Comparison of ENCODE assay signal across 8 mouse cellular contexts in the genomic region with DNA sequence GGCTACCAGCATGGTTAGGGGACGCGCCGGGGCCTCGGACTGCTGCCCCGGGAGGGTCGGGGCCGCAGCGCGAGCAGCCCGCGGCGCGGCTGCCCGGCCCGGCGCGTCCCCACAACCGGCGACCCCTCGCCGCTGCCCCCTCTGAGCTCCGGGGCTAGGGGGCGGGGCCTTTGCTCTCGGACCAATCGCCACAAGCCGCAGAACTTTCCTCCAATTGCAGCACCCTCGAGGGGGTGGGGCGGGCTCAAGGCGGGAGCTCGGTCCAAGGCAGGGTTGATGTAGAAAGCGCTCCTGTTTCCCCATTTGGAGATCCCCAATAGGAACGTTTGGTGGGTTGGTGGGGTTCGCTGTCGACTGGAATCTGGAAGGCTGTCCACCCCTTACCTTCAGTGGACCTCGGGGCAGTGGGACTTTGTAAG. TPM values are rescaled to one million over a fixed set of nuclear protein-coding genes. Genes with fewer than 3 reads are reported as not detected.
A peak's percentile ranks its signal among the peaks of the same experiment; 100 is the strongest.
DNase-seq lines count a peak whose midpoint lies in the region; ATAC-seq and TF ChIP-seq lines count a peak whose summit lies in the region.

Metrn (minus strand) TSS at position 186 of the 419 bp plus-strand sequence.

- WGBS in intestine, postnatal 0 days: 1% methylated on average over 34 of the region's 35 CpGs
- WGBS in limb, embryonic 12.5 days: under 1% methylated on average over 35 of the region's 35 CpGs
- under 1% methylated on average over 35 of the region's 35 CpGs for WGBS in midbrain, embryonic 13.5 days

- H3K4me3 ChIP-seq in intestine, postnatal 0 days (ENCODE audit: low read depth, low read length): peak within 1 kb of the TSS; percentile 81
- H3K4me3 ChIP-seq in limb, embryonic 12.5 days (replicated peaks): peak within 1 kb of the TSS; percentile 84
- peak within 1 kb of the TSS; percentile 64 for H3K4me3 ChIP-seq in midbrain, embryonic 13.5 days (replicated peaks)

- H3K9me3 ChIP-seq in intestine, postnatal 0 days (ENCODE audit: control insufficient read depth): no peaks in the 10 kb centered on the region
- H3K9me3 ChIP-seq in limb, embryonic 12.5 days: no peaks in the 10 kb centered on the region
- H3K9me3 ChIP-seq in midbrain, embryonic 13.5 days: no peaks in the 10 kb centered on the region

- peaks cover 18% of the 10 kb centered on the region; the same call in 1 of the 2 replicates for H3K4me1 ChIP-seq in intestine, postnatal 0 days (replicated peaks; ENCODE audit: control insufficient read depth, insufficient read depth, low read length)
- peaks cover 40% of the 10 kb centered on the region for H3K4me1 ChIP-seq in limb, embryonic 12.5 days (replicated peaks)
- H3K4me1 ChIP-seq in midbrain, embryonic 13.5 days (replicated peaks): peaks cover 55% of the 10 kb centered on the region

- peak within 1 kb of the TSS; percentile 40; the same call in 1 of the 2 replicates for H3K9ac ChIP-seq in intestine, postnatal 0 days (ENCODE audit: low read depth, low read length)
- H3K9ac ChIP-seq in limb, embryonic 12.5 days (replicated peaks): peak within 1 kb of the TSS; percentile 79
- H3K9ac ChIP-seq in midbrain, embryonic 13.5 days (replicated peaks): peak within 1 kb of the TSS; percentile 71

- H3K27ac ChIP-seq in intestine, postnatal 0 days (ENCODE audit: low read depth, low read length): no peak within 1 kb of the TSS
- H3K27ac ChIP-seq in limb, embryonic 12.5 days: peak within 1 kb of the TSS; percentile 69
- peak within 1 kb of the TSS; percentile 60; the same call in 1 of the 2 replicates for H3K27ac ChIP-seq in midbrain, embryonic 13.5 days

- no peaks in the 10 kb centered on the region for H3K36me3 ChIP-seq in intestine, postnatal 0 days (ENCODE audit: control insufficient read depth, insufficient read depth)
- 0 out of 2 replicates have a peak, but pooled peaks cover 10% of the 10 kb centered on the region for H3K36me3 ChIP-seq in limb, embryonic 12.5 days
- no peaks in the 10 kb centered on the region for H3K36me3 ChIP-seq in midbrain, embryonic 13.5 days

- no peak for TF ChIP-seq CTCF in intestine, postnatal 0 days (IDR thresholded peaks at IDR 0.05; ENCODE audit: low read depth)

- no peaks in the 10 kb centered on the region; the same call in 1 of the 2 replicates for H3K27me3 ChIP-seq in intestine, postnatal 0 days (replicated peaks; ENCODE audit: control insufficient read depth, insufficient read depth, low read length)
- 0 out of 2 replicates have a peak, but pooled peaks cover 5% of the 10 kb centered on the region for H3K27me3 ChIP-seq in limb, embryonic 12.5 days
- no peaks in the 10 kb centered on the region for H3K27me3 ChIP-seq in midbrain, embryonic 13.5 days

- DNase-seq in left cerebral cortex, adult 18-20 months (ENCODE audit: low spot score in 2 of 2): peak; percentile 69 to 75
- no peak for DNase-seq in left cerebral cortex, adult 11 months (ENCODE audit: low spot score)
- peak; percentile 94 for DNase-seq in embryo, embryonic 9.5 days (ENCODE audit: extremely low spot score)
- peak; percentile 74 to 89 for DNase-seq in spleen, adult 18-20 months

- ATAC-seq in granulocyte monocyte progenitor cell, adult 5-6 weeks (replicated peaks; ENCODE audit: poor library complexity, severe bottlenecking): peak; percentile 83
- peak; percentile 56 for ATAC-seq in intestine, postnatal 0 days
- peak; percentile 78 for ATAC-seq in limb, embryonic 12.5 days (ENCODE audit: insufficient number of reproducible peaks, insufficient read depth, low FRiP score, low TSS enrichment, low read depth)
- peak; percentile 57 for ATAC-seq in midbrain, embryonic 13.5 days

- H3K4me2 ChIP-seq in intestine, postnatal 0 days (replicated peaks; ENCODE audit: low read depth): peak within 1 kb of the TSS; percentile 93
- peak within 1 kb of the TSS; percentile 99 for H3K4me2 ChIP-seq in limb, embryonic 12.5 days
- H3K4me2 ChIP-seq in midbrain, embryonic 13.5 days (replicated peaks): peak within 1 kb of the TSS; percentile 82

RNA-seq across cellular contexts. Expression of gene Metrn, which starts in this region (rescaled TPM):
- total RNA-seq in left cerebral cortex, adult 18-20 months (2021): 10 to 100 TPM; 70.9 to 78.2 TPM
- total RNA-seq in granulocyte monocyte progenitor cell, adult 5-6 weeks (2014; fragmentation: Nextera tagmentation): 15.8 and 23.3 TPM in 2 replicates
- 33.5 and 64.4 TPM in 2 replicates for total RNA-seq in granulocyte monocyte progenitor cell, adult 5-6 weeks (2017)
- 21.4 and 23.5 TPM in 2 replicates for polyA plus RNA-seq in intestine, postnatal 0 days (2015; fragmentation: Nextera tagmentation; extraction: Ambion mirVana)
- polyA plus RNA-seq in limb, embryonic 12.5 days (2016; fragmentation: Nextera tagmentation; extraction: Ambion mirVana): 50.5 and 52.1 TPM in 2 replicates
- polyA plus RNA-seq in midbrain, embryonic 13.5 days (2015; fragmentation: Nextera tagmentation; extraction: Ambion mirVana): 32.1 and 36.6 TPM in 2 replicates
